Mouse (Mus musculus) C2C12 (cell line): Measurements from ENCODE around the gene Hoxd1.

ENCODE experiments used
- CTCF ChIP-seq: IDR thresholded peaks from one replicate; pipeline ENCODE4 v1.5.1; 2011; ENCODE audit not compliant: control insufficient read depth, insufficient read depth, insufficient read length
- MAX ChIP-seq: IDR thresholded peaks from one replicate; pipeline ENCODE4 v1.6.1; 2011; ENCODE audit warnings: mild to moderate bottlenecking, control low read depth
- MYOG ChIP-seq: IDR thresholded peaks from one replicate; pipeline ENCODE4 v1.6.1; 2011; ENCODE audit not compliant: control insufficient read depth, insufficient read length; ENCODE audit errors: extremely low read depth
- USF1 ChIP-seq: IDR thresholded peaks from one replicate; pipeline ENCODE4 v1.6.1; 2011; ENCODE audit warnings: low read depth, mild to moderate bottlenecking, control low read depth, moderate library complexity

DNA sequence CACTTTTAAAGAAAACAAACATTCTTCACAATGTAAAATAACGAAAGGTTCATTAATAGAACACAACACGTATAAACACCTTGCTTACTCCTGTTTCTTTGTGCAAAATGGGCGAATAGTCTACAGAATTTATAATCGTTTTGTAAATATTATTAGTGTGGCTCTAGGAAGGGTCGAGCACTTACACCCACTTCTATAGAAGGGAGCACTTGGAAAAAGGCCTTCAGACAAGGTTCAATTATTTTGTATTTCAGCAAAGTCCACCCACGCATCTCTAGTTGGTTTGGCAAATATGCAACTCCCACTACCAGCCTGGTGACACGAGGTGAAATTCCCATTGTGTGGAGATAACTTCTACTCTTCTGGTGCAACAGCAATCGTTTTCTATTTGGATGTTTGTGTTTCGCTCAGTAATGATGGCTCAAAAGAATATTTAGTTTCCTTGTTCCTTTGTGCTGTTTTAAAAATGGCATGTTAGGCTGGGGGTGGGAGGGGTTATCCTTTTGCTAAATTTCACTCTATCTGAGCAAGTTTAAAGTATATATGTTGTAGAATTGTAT is 14.3 kb upstream of the Hoxd1 start:
- TF ChIP-seq CTCF (no peak), USF1 (no peak), MAX (no peak), MYOG (no peak)
